Mouse (Mus musculus) liver, postnatal 0 days (tissue): ENCODE data around the gene Nfya. TPM values are rescaled to one million over a fixed set of nuclear protein-coding genes. Genes with fewer than 3 reads are reported as not detected.
A peak's percentile ranks its signal among the peaks of the same experiment; 100 is the strongest.

Source experiments
- ATAC-seq: fragments of 200-750 bp; cut with Nextera tagmentation; 2 replicates; pipeline ENCODE4 v1.8.0; 2017; ENCODE audit warnings: mild to moderate bottlenecking, moderate library complexity
- DNase-seq: peaks from one replicate; pipeline ENCODE4 v3.0.0-alpha.2; 2016
- H3K27ac ChIP-seq: fragments of 300-500 bp; sonication (generic); 2 replicates; pipeline ENCODE4 v1.5.1; 2014; ENCODE audit warnings: antibody characterized with exemption, moderate library complexity, mild to moderate bottlenecking, low read depth
- H3K27me3 ChIP-seq: fragments of 300-500 bp; sonication (generic); 2 replicates; pipeline ENCODE4 v1.6.1; 2014; ENCODE audit warnings: low read length, control low read depth, mixed read lengths; ENCODE audit not compliant: insufficient read depth
- H3K36me3 ChIP-seq: fragments of 300-500 bp; sonication (generic); replicated peaks from 2 replicates; pipeline ENCODE4 v1.6.1; 2014; ENCODE audit warnings: mild to moderate bottlenecking, control low read depth, low read length, moderate library complexity, mixed read lengths; ENCODE audit not compliant: insufficient read depth
- H3K4me1 ChIP-seq: fragments of 300-500 bp; sonication (generic); 2 replicates; pipeline ENCODE4 v1.6.1; 2014; ENCODE audit warnings: antibody characterized with exemption, mild to moderate bottlenecking, control low read depth; ENCODE audit not compliant: insufficient read depth
- H3K4me2 ChIP-seq: fragments of 300-500 bp; sonication (generic); 2 replicates; pipeline ENCODE4 v1.6.1; 2014; ENCODE audit warnings: low read depth, mild to moderate bottlenecking, low read length, moderate library complexity, mixed read lengths
- H3K4me3 ChIP-seq: fragments of 300-500 bp; sonication (generic); 2 replicates; pipeline ENCODE4 v1.5.1; 2014; ENCODE audit warnings: low read depth, low read length
- H3K9ac ChIP-seq: fragments of 300-500 bp; sonication (generic); replicated peaks from 2 replicates; pipeline ENCODE4 v1.6.1; 2014; ENCODE audit warnings: mild to moderate bottlenecking, moderate library complexity
- H3K9me3 ChIP-seq: fragments of 300-500 bp; sonication (generic); 2 replicates; pipeline ENCODE4 v1.6.1; 2016; ENCODE audit warnings: mild to moderate bottlenecking, control low read depth, low read length, mixed read lengths
- CTCF ChIP-seq: sonication (generic); IDR thresholded peaks from 2 replicates; pipeline ENCODE4 v1.5.1; 2016; ENCODE audit warnings: antibody characterized with exemption, low read depth
- EP300 ChIP-seq: IDR thresholded peaks from 2 replicates; pipeline ENCODE4 v1.6.1; 2016; ENCODE audit warnings: antibody characterized with exemption, low read depth, mild to moderate bottlenecking
- WGBS: fragments of 180-500 bp; shearing (Covaris S2); extraction: QIAGEN DNeasy Blood & Tissue Kit; methylation state at CpG from one replicate; pipeline ENCODE4 v1.1.7; 2014; ENCODE audit not compliant: insufficient replicate concordance; 5-methylcytosine and 5-hydroxymethylcytosine counted together
- polyA plus RNA-seq: library from polyadenylated mRNA; unstranded; fragments of >200 nt; fragmentation: Nextera tagmentation; extraction: Ambion mirVana; gene quantifications from 2 replicates; pipeline ENCODE4 v1.2.1, GENCODE M21; 2015

The Nfya gene
- polyA plus RNA-seq, 1 experiment from 2014 or later: 3.7 TPM

DNA sequence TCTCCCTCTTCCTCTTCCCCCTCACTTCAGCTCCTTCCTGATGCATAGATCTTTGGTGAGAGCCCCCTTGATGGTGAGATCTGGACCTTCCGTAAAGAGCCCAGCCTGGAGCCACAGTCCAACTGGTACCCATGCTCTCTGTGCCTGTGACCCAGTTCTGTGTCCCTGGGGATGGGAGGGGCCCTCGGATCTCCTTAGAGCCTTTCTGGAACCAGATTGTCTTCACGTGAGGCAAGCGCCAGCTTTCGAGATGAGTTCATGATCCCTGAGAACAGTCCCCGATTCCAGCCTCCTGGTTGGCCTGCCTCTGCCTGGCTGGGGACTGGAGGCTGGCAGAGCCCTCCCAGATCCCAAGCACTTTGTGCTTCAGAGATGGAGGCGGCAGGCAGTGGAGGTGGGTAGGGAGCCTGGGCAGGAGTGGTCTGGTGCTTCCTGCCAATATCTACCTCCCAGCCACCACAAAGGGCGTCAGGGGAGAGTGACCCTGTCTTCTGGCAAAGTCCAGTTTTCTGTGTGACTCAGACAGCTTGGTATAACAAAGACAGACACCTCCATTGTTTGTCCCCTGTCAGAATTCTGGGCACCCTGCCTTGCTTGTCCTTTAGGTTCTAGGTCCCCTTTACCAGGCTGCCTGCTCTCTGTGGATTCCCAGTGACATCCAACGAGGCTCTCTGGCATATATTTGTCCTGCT is 42.2 kb upstream of the Nfya start:
- peak overlapping the region; percentile 65 for H3K4me2 ChIP-seq
- peak; percentile 14; the same call in 1 of the 2 replicates for ATAC-seq
- peaks cover 34% of the 10 kb centered on the region for H3K4me1 ChIP-seq
- WGBS: 58% methylated on average over 9 of the region's 9 CpGs
- DNase-seq: no peak
- H3K9ac ChIP-seq: peak overlapping the region; percentile 64
- peak overlapping the region; percentile 40 for H3K4me3 ChIP-seq
- H3K36me3 ChIP-seq: peaks cover 4% of the 10 kb centered on the region; the same call in 1 of the 2 replicates
- TF ChIP-seq CTCF: no peak
- TF ChIP-seq EP300: no peak
- peak overlapping the region; percentile 92 for H3K27ac ChIP-seq
- H3K27me3 ChIP-seq: no peaks in the 10 kb centered on the region
- no peaks in the 10 kb centered on the region for H3K9me3 ChIP-seq

DNA sequence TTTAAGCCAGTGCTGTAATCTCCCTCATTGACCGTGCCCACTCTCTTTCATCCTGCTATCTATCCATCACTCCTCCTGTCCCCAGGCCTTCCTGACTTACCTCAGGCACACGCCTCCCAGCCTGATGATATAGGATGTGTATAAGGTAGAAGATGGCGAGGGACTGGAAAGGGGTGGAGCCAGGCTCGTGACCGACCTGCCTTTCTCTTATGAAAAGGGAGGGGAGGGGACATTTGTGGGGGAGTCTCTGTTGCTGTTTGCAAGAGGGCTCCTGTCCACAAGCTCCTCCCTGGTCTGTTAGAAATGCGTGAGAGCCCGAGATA is 41.6 kb upstream of the Nfya start, which contains the start of gene Tspo2:
Gene Tspo2 (minus strand): TSS at position 170 of the 323 bp plus-strand sequence.
- H3K27ac ChIP-seq: peak within 1 kb of the TSS; percentile 92
- H3K4me2 ChIP-seq: peak within 1 kb of the TSS; percentile 65
- no peaks in the 10 kb centered on the region for H3K27me3 ChIP-seq
- peak within 1 kb of the TSS; percentile 64 for H3K9ac ChIP-seq
- H3K9me3 ChIP-seq: no peaks in the 10 kb centered on the region
- 41% methylated on average over 7 of the region's 7 CpGs for WGBS
- DNase-seq: peak; percentile 71
- peak within 1 kb of the TSS; percentile 40 for H3K4me3 ChIP-seq
- H3K36me3 ChIP-seq: peaks cover 4% of the 10 kb centered on the region; the same call in 1 of the 2 replicates
- TF ChIP-seq CTCF: no peak
- TF ChIP-seq EP300: no peak
- peaks cover 34% of the 10 kb centered on the region for H3K4me1 ChIP-seq
- peak; percentile 72 for ATAC-seq

DNA sequence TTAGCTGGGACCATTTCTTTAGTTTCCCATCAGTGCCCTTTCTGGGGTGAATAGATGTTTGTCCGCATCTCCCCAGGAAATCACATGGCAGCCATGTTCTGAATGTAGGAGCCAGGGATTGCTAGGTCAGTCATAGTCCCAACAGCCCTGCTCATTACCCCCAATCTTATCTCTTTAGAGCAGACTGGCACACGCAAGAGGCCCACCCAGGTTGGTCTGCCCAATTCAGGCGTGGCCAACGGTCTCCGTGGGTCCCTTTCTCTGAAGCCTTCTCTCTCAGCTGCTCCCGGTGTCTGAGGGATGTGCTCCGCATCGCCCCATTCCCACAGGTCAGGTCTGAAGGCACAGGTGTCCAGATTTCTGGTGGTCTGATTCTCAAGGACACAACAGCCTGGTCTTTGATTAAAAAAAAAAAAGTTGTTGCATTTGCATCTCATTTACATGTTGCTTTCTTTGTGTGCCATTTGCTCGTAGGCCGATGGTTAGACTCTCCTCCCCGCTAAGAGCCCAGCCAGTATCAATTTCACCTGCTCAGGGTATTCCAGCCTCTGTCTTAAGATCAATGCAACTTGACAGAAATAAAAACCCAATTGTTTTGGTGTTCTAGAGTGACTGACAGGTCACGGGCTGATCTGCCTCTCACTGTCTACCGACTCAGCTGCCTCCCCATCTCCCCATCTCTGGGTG is 41.1 kb upstream of the Nfya start:
- Histone ChIP-seq H3K9me3 (no peaks in the 10 kb centered on the region), H3K27me3 (no peaks in the 10 kb centered on the region), H3K4me1 (peaks cover 34% of the 10 kb centered on the region), H3K4me2 (peak overlapping the region; percentile 65), H3K4me3 (peak overlapping the region; percentile 40), H3K9ac (peak overlapping the region; percentile 64), H3K27ac (peak overlapping the region; percentile 92), H3K36me3 (peaks cover 4% of the 10 kb centered on the region; the same call in 1 of the 2 replicates)
- TF ChIP-seq EP300 (peak; percentile 93), CTCF (no peak)
- WGBS: 57% methylated on average over 13 of the region's 13 CpGs
- peak; percentile 78 for DNase-seq
- peak; percentile 90 for ATAC-seq

DNA sequence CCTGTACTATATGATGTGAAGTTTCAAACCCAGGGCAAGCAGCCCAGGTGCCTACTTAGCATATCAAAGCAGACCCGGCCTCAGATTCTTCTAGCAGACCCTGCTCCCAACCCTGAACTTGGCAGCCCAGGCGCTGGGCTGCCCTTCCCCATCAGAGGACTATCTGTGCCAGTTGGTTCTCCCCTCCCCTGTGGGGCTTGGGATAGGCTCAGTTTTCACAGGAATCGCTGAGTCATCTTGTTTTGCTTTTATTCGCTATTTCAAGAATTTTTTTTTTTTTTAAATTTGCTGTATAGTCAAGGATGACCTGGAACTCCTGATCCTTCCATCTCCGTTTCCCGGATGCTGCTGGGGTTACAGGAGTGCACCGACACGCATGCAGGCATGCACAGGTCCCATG is 38.0 kb upstream of the Nfya start:
- Histone ChIP-seq H3K4me1 (peaks cover 28% of the 10 kb centered on the region), H3K27ac (peak overlapping the region; percentile 92), H3K9ac (0 out of 2 replicates have a peak overlapping the region, but pooled peaks have one; percentile 57), H3K9me3 (no peaks in the 10 kb centered on the region), H3K4me3 (no peak overlapping the region), H3K36me3 (peaks cover 4% of the 10 kb centered on the region; the same call in 1 of the 2 replicates), H3K27me3 (no peaks in the 10 kb centered on the region), H3K4me2 (peak overlapping the region; percentile 65)
- TF ChIP-seq EP300 (peak; percentile 76), CTCF (no peak)
- ATAC-seq: peak; percentile 24
- no peak for DNase-seq
- WGBS: 58% methylated on average over 8 of the region's 8 CpGs

DNA sequence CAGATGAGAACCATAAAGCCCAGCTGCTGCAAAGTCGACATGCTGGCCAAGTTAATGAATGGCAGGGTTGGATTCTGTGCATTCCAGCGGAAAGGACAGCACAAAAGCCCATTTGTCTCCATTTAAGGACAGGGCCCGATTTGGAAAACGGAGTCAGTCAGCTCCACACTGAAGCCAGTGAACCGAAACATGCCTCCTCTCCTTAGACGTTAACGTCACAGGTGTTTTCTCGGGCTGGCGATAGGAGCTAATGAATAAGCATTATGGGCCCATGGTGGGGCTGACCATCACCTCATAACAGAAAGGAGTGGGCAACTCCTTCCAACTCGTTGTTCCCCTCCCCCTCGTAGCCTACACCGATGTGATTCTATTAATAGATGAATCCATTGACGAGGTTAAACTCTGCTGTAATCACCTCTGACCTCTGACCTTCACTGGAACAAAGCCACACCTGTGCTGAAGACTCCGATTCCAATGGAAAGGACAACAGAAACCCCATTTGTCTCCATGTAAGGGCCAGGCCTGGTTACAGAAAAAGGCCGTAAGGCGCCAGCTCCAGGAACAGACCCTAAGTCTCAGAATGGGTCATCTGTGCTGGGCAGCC is 33.9 kb upstream of the Nfya start:
- 81% methylated on average over 16 of the region's 16 CpGs for WGBS
- DNase-seq: no peak
- no peak for ATAC-seq
- Histone ChIP-seq H3K4me2 (no peak overlapping the region), H3K27ac (no peak overlapping the region), H3K4me1 (peaks cover 17% of the 10 kb centered on the region), H3K9ac (no peak overlapping the region), H3K36me3 (no peaks in the 10 kb centered on the region), H3K4me3 (no peak overlapping the region), H3K27me3 (no peaks in the 10 kb centered on the region), H3K9me3 (no peaks in the 10 kb centered on the region)
- TF ChIP-seq EP300 (no peak), CTCF (no peak)

DNA sequence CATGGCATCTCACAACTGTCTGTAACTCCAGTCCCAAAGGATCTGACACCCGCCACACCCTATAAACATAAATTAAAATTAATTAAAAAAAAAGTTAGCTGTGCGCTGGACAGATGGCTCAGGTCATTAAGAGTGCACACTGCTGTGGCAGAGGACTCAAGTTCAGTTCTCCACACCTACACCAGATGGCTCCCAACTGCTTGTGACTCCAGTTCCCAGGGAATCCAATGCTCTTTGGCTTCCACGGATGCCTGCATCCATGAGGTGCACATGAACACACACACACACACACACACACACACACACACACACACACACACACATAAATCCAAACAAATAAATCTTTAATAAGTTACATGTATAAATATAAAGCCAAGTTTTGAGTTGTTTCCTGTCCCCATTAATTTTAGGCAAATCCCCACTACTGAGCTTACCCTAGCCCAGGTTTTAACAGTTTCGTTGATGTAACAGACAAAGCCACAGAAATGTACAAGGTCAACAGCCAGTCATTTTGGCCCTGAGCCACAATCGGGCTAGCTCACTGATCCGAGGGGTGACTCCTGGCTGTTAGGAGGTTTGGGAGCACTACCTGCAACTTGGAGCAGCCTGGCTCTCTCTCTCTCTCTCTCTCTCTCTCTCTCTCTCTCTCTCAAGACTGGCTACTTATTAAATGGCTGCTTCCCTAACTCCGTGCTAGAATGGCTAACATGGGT is 33.2 kb upstream of the Nfya start:
- Histone ChIP-seq H3K4me3 (no peak overlapping the region), H3K27ac (no peak overlapping the region), H3K9me3 (no peaks in the 10 kb centered on the region), H3K9ac (no peak overlapping the region), H3K4me2 (no peak overlapping the region), H3K36me3 (no peaks in the 10 kb centered on the region), H3K27me3 (no peaks in the 10 kb centered on the region), H3K4me1 (peaks cover 9% of the 10 kb centered on the region)
- TF ChIP-seq EP300 (no peak), CTCF (peak; percentile 28; the same call in 1 of the 2 replicates)
- DNase-seq: no peak
- no peak for ATAC-seq
- WGBS: 74% methylated on average over 7 of the region's 7 CpGs
